Mouse (Mus musculus): ENCODE results near the gene Olfr970. TPM values are rescaled to one million over a fixed set of nuclear protein-coding genes. Genes with fewer than 3 reads are reported as not detected.
"Not testable (repeated sequence)": the region's sequence is repeated elsewhere in the genome, so short reads cannot be mapped to it uniquely, and the experiment has no call there.

The Olfr970 gene
- total and polyA plus RNA-seq, 3 experiments, result not detected

DNA sequence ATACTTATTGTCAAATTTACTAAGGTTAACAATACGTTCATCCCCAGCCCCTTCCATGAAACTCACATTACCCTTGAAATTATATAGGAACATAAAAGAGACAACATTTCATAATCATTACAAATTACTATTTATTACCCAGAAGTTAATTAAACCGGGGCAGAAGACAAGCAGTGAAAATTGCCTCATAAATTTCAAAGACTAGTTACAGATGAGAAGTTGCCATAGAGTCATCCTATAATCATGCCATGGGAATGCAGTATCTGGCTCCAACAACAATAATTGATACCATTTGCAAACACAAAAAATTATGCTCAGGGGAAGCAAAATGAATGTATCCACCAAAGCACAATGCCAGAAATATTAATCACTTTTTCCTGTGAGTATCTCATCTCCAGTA lies 18.1 kb upstream of the Olfr970 start, which contains the start of gene Olfr969:
Gene Olfr969, plus strand, starts transcription at position 388 of the 400 bp plus-strand sequence.
- H3K36me3 ChIP-seq (ENCODE audit: control insufficient read depth in 1 of 2, insufficient read depth in 2 of 2, low read length in 2 of 2), result no peaks in the 10 kb centered on the region
- H3K9ac ChIP-seq (ENCODE audit: control insufficient read depth, low read depth, low read length, poor library complexity, severe bottlenecking), result no peak within 1 kb of the TSS
- H3K27me3 ChIP-seq (ENCODE audit: control insufficient read depth in 1 of 2, insufficient read depth in 2 of 2, low read length in 2 of 2), result no peaks in the 10 kb centered on the region
- TF ChIP-seq SMC3 (IDR thresholded peaks at IDR 0.05; ENCODE audit: low read depth, low read length) (no peak), HCFC1 (IDR thresholded peaks at IDR 0.05; ENCODE audit: low read depth, low read length) (no peak), MXI1 (IDR thresholded peaks at IDR 0.05; ENCODE audit: low read depth, low read length) (no peak), MEF2A (IDR thresholded peaks at IDR 0.05; ENCODE audit: extremely low read depth, insufficient replicate concordance, low read depth, low read length, poor library complexity, severe bottlenecking) (no peak), EP300 (IDR thresholded peaks at IDR 0.05; ENCODE audit: low read depth in 1 of 2, low read length in 2 of 2) (no peak), KAT2A (conservative IDR thresholded peaks at IDR 0.05; ENCODE audit: low read depth, low read length) (no peak), GATA1 (IDR thresholded peaks at IDR 0.05; ENCODE audit: low read depth, low read length) (no peak), SIN3A (IDR thresholded peaks at IDR 0.05; ENCODE audit: low read length) (no peak), GABPA (IDR thresholded peaks at IDR 0.05; ENCODE audit: low read depth, low read length) (no peak), ZC3H11A (IDR thresholded peaks at IDR 0.05; ENCODE audit: low read depth, low read length) (no peak)
- no peaks in the 10 kb centered on the region for H3K4me1 ChIP-seq (ENCODE audit: control insufficient read depth in 1 of 2, insufficient read depth in 2 of 2, low read length in 2 of 2)
- no peaks in the 10 kb centered on the region for H3K79me2 ChIP-seq (ENCODE audit: control insufficient read depth, insufficient read depth, low read length, poor library complexity)
- DNase-seq (ENCODE audit: low read depth, low spot score), result no peak
- H3K27ac ChIP-seq (ENCODE audit: control insufficient read depth, low read depth, low read length), result no peak within 1 kb of the TSS
- no peaks in the 10 kb centered on the region for H3K9me3 ChIP-seq (replicated peaks; ENCODE audit: insufficient read depth, low read length)
- H3K4me3 ChIP-seq (ENCODE audit: control insufficient read depth in 1 of 2, insufficient read depth in 1 of 2, low read depth in 2 of 2, low read length in 2 of 2), result no peak within 1 kb of the TSS

DNA sequence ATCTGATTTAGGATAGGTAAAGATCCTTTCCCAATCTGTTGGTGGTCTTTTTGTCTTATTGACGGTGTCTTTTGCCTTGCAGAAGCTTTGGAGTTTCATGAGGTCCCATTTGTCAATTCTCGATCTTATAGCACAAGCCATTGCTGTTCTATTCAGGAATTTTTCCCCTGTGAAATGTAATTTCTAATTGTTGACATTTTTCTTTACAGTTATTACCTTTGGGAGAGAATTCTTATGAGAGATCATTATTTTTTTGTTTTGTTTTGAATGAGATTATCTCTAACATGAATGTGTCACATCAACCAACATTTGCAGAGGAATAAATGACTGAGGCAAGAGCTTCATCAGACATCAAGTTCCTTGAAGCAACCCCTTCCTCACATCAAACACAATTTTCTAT lies 27.9 kb downstream of the Olfr970 start, which contains the start of gene Olfr971:
Gene Olfr971, plus strand, starts transcription at position 301 of the 400 bp plus-strand sequence.
- H3K36me3 ChIP-seq (ENCODE audit: control insufficient read depth in 1 of 2, insufficient read depth in 2 of 2, low read length in 2 of 2); H3K27ac ChIP-seq (ENCODE audit: control insufficient read depth, low read depth, low read length); H3K79me2 ChIP-seq (ENCODE audit: control insufficient read depth, insufficient read depth, low read length, poor library complexity); H3K9ac ChIP-seq (ENCODE audit: control insufficient read depth, low read depth, low read length, poor library complexity, severe bottlenecking); H3K4me1 ChIP-seq (ENCODE audit: control insufficient read depth in 1 of 2, insufficient read depth in 2 of 2, low read length in 2 of 2); H3K4me3 ChIP-seq (ENCODE audit: control insufficient read depth in 1 of 2, insufficient read depth in 1 of 2, low read depth in 2 of 2, low read length in 2 of 2); H3K9me3 ChIP-seq (replicated peaks; ENCODE audit: insufficient read depth, low read length); H3K27me3 ChIP-seq (ENCODE audit: control insufficient read depth in 1 of 2, insufficient read depth in 2 of 2, low read length in 2 of 2); DNase-seq (ENCODE audit: low read depth, low spot score): not testable (repeated sequence)

DNA sequence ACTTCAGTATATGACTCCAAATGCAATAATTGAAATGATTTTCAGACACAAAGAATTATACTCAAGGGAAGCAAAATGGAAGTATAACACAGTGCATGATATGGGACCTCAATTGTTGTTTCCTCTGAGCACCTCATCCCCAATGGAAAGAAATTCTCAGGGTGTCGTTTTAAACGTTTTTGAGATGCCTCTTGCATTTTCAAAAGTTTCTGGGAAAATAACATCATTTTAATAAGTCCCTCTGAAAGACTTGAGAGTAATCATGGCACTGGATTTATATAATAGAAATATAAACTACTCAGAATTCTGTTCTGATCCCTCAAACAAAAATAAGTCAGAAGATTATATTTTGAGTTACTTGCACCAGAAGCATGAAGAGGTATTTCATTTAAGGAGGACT lies 57.5 kb downstream of the Olfr970 start, which contains the start of gene Olfr972:
Gene Olfr972, plus strand, starts transcription at position 301 of the 400 bp plus-strand sequence.
- no peaks in the 10 kb centered on the region for H3K79me2 ChIP-seq (ENCODE audit: control insufficient read depth, insufficient read depth, low read length, poor library complexity)
- no peaks in the 10 kb centered on the region for H3K36me3 ChIP-seq (ENCODE audit: control insufficient read depth in 1 of 2, insufficient read depth in 2 of 2, low read length in 2 of 2)
- no peaks in the 10 kb centered on the region for H3K27me3 ChIP-seq (ENCODE audit: control insufficient read depth in 1 of 2, insufficient read depth in 2 of 2, low read length in 2 of 2)
- H3K9me3 ChIP-seq (replicated peaks; ENCODE audit: insufficient read depth, low read length), result no peaks in the 10 kb centered on the region
- H3K27ac ChIP-seq (ENCODE audit: control insufficient read depth, low read depth, low read length), result no peak within 1 kb of the TSS
- H3K4me3 ChIP-seq (ENCODE audit: control insufficient read depth in 1 of 2, insufficient read depth in 1 of 2, low read depth in 2 of 2, low read length in 2 of 2), result no peak within 1 kb of the TSS
- H3K9ac ChIP-seq (ENCODE audit: control insufficient read depth, low read depth, low read length, poor library complexity, severe bottlenecking), result no peak within 1 kb of the TSS
- H3K4me1 ChIP-seq (ENCODE audit: control insufficient read depth in 1 of 2, insufficient read depth in 2 of 2, low read length in 2 of 2), result no peaks in the 10 kb centered on the region
- TF ChIP-seq RAD21 (IDR thresholded peaks at IDR 0.05; ENCODE audit: low read depth, low read length) (no peak), ZC3H11A (IDR thresholded peaks at IDR 0.05; ENCODE audit: low read depth, low read length) (no peak), SIN3A (IDR thresholded peaks at IDR 0.05; ENCODE audit: low read length) (no peak), EP300 (IDR thresholded peaks at IDR 0.05; ENCODE audit: low read depth in 1 of 2, low read length in 2 of 2) (no peak), JUND (IDR thresholded peaks at IDR 0.05; ENCODE audit: low read depth, low read length) (no peak), ZMIZ1 (IDR thresholded peaks at IDR 0.05; ENCODE audit: low read depth, low read length) (no peak), NRF1 (IDR thresholded peaks at IDR 0.05; ENCODE audit: insufficient read depth, low read depth, low read length, poor library complexity, severe bottlenecking) (no peak), MAFK (IDR thresholded peaks at IDR 0.05; ENCODE audit: borderline replicate concordance, low read depth, low read length) (no peak), TCF12 (IDR thresholded peaks at IDR 0.05; ENCODE audit: low read depth, low read length) (no peak), KAT2A (conservative IDR thresholded peaks at IDR 0.05; ENCODE audit: low read depth, low read length) (no peak), ETS1 (IDR thresholded peaks at IDR 0.05; ENCODE audit: low read depth, low read length) (no peak), MEF2A (IDR thresholded peaks at IDR 0.05; ENCODE audit: extremely low read depth, insufficient replicate concordance, low read depth, low read length, poor library complexity, severe bottlenecking) (no peak), GATA1 (IDR thresholded peaks at IDR 0.05; ENCODE audit: low read depth, low read length) (no peak), CTCF (IDR thresholded peaks at IDR 0.05 in 2 of 3, conservative IDR thresholded peaks at IDR 0.05 in 1 of 3; ENCODE audit: control insufficient read depth in 1 of 3, insufficient read depth in 1 of 3, low read depth in 2 of 3, low read length in 3 of 3, poor library complexity in 1 of 3, severe bottlenecking in 1 of 3) (no peak), POLR2A (IDR thresholded peaks at IDR 0.05; ENCODE audit: control insufficient read depth in 1 of 2, insufficient read depth in 1 of 2, low read depth in 1 of 2, low read length in 2 of 2, poor library complexity in 1 of 2) (no peak), E2F4 (IDR thresholded peaks at IDR 0.05; ENCODE audit: borderline replicate concordance, low read depth, low read length) (no peak)
- DNase-seq (ENCODE audit: low read depth, low spot score), result no peak
